Mouse (Mus musculus): ENCODE results near the gene Nkpd1. TPM values are rescaled to one million over a fixed set of nuclear protein-coding genes. Genes with fewer than 3 reads are reported as not detected.
A peak's percentile ranks its signal among the peaks of the same experiment; 100 is the strongest.

Nkpd1 gene
- polyA plus RNA-seq, 1 experiment from 2014 or later = 0.36 TPM

GRCm38 (mm10) chr7:19531077-19531476, 13.4 kb downstream of the Nkpd1 start:
- WGBS = 81% methylated on average over 10 of the region's 10 CpGs
- Histone ChIP-seq H3K9me3 (replicated peaks; ENCODE audit: control insufficient read depth, low read length) (no peaks in the 10 kb centered on the region), H3K4me1 (ENCODE audit: control insufficient read depth, insufficient read depth, low read length) (no peaks in the 10 kb centered on the region), H3K36me3 (ENCODE audit: control insufficient read depth, insufficient read depth, low read length) (peaks cover 70% of the 10 kb centered on the region), H3K9ac (ENCODE audit: low read length) (no peak overlapping the region), H3K27ac (ENCODE audit: low read depth, low read length) (no peak overlapping the region), H3K4me3 (ENCODE audit: low read depth, low read length) (no peak overlapping the region), H3K4me2 (ENCODE audit: low read length) (no peak overlapping the region), H3K27me3 (replicated peaks; ENCODE audit: control insufficient read depth, insufficient read depth, low read length) (no peaks in the 10 kb centered on the region)
- DNase-seq (ENCODE audit: low spot score) = no peak
- ATAC-seq = no peak

- H3K27ac ChIP-seq (ENCODE audit: low read depth, low read length) = no peak overlapping the region
- 88% methylated on average over 14 of the region's 14 CpGs for WGBS
- no peak for ATAC-seq
- no peaks in the 10 kb centered on the region for H3K9me3 ChIP-seq (replicated peaks; ENCODE audit: control insufficient read depth, low read length)
- H3K27me3 ChIP-seq (replicated peaks; ENCODE audit: control insufficient read depth, insufficient read depth, low read length) = no peaks in the 10 kb centered on the region
- peaks cover 70% of the 10 kb centered on the region for H3K36me3 ChIP-seq (ENCODE audit: control insufficient read depth, insufficient read depth, low read length)
- DNase-seq (ENCODE audit: low spot score) = no peak
- no peak overlapping the region for H3K4me2 ChIP-seq (ENCODE audit: low read length)
- H3K4me1 ChIP-seq (ENCODE audit: control insufficient read depth, insufficient read depth, low read length) = no peaks in the 10 kb centered on the region
- no peak overlapping the region for H3K4me3 ChIP-seq (ENCODE audit: low read depth, low read length)
- H3K9ac ChIP-seq (ENCODE audit: low read length) = no peak overlapping the region
Measured at GRCm38 (mm10) chr7:19532240-19532639, 14.6 kb downstream of the Nkpd1 start.

- Histone ChIP-seq H3K4me2 (ENCODE audit: low read length) (no peak overlapping the region), H3K9me3 (replicated peaks; ENCODE audit: control insufficient read depth, low read length) (no peaks in the 10 kb centered on the region), H3K4me1 (ENCODE audit: control insufficient read depth, insufficient read depth, low read length) (no peaks in the 10 kb centered on the region), H3K36me3 (ENCODE audit: control insufficient read depth, insufficient read depth, low read length) (peaks cover 59% of the 10 kb centered on the region), H3K27me3 (replicated peaks; ENCODE audit: control insufficient read depth, insufficient read depth, low read length) (no peaks in the 10 kb centered on the region), H3K9ac (ENCODE audit: low read length) (no peak overlapping the region), H3K27ac (ENCODE audit: low read depth, low read length) (no peak overlapping the region), H3K4me3 (ENCODE audit: low read depth, low read length) (no peak overlapping the region)
- 95% methylated on average over 10 of the region's 10 CpGs for WGBS
- DNase-seq (ENCODE audit: low spot score) = no peak
- ATAC-seq = no peak
Measured at GRCm38 (mm10) chr7:19534676-19535075, 17.0 kb downstream of the Nkpd1 start.

GRCm38 (mm10) chr7:19540771-19541566, 23.3 kb downstream of the Nkpd1 start:
- WGBS = 78% methylated on average over 2 of the region's 2 CpGs
- no peaks in the 10 kb centered on the region for H3K36me3 ChIP-seq (ENCODE audit: control insufficient read depth, insufficient read depth, low read length)

GRCm38 (mm10) chr7:19541681-19542154, 24.1 kb downstream of the Nkpd1 start:
- H3K4me2 ChIP-seq (ENCODE audit: low read length) = no peak overlapping the region
- H3K36me3 ChIP-seq (ENCODE audit: control insufficient read depth, insufficient read depth, low read length) = no peaks in the 10 kb centered on the region
- peaks cover 16% of the 10 kb centered on the region for H3K4me1 ChIP-seq (ENCODE audit: control insufficient read depth, insufficient read depth, low read length)
- no peak; the same call in 1 of the 2 replicates for ATAC-seq
- no peak overlapping the region for H3K4me3 ChIP-seq (ENCODE audit: low read depth, low read length)
- WGBS = 54% methylated on average over 7 of the region's 7 CpGs
- no peak for DNase-seq (ENCODE audit: low spot score)
- no peaks in the 10 kb centered on the region for H3K9me3 ChIP-seq (replicated peaks; ENCODE audit: control insufficient read depth, low read length)
- no peaks in the 10 kb centered on the region for H3K27me3 ChIP-seq (replicated peaks; ENCODE audit: control insufficient read depth, insufficient read depth, low read length)
- peak overlapping the region; percentile 62; the same call in 1 of the 2 replicates for H3K27ac ChIP-seq (ENCODE audit: low read depth, low read length)
- H3K9ac ChIP-seq (ENCODE audit: low read length) = no peak overlapping the region

More at GRCm38 (mm10) chr7:19540771-19541566, 23.3 kb downstream of the Nkpd1 start:
- Histone ChIP-seq H3K4me3 (ENCODE audit: low read depth, low read length) (no peak overlapping the region), H3K27me3 (replicated peaks; ENCODE audit: control insufficient read depth, insufficient read depth, low read length) (no peaks in the 10 kb centered on the region), H3K27ac (ENCODE audit: low read depth, low read length) (peak overlapping the region; percentile 62; the same call in 1 of the 2 replicates), H3K9me3 (replicated peaks; ENCODE audit: control insufficient read depth, low read length) (no peaks in the 10 kb centered on the region), H3K4me1 (ENCODE audit: control insufficient read depth, insufficient read depth, low read length) (peaks cover 16% of the 10 kb centered on the region), H3K4me2 (ENCODE audit: low read length) (no peak overlapping the region), H3K9ac (ENCODE audit: low read length) (no peak overlapping the region)
- ATAC-seq = no peak
- no peak for DNase-seq (ENCODE audit: low spot score)

GRCm38 (mm10) chr7:19542155-19542691, 24.6 kb downstream of the Nkpd1 start:
- DNase-seq (ENCODE audit: low spot score) = peak; percentile 86
- H3K4me2 ChIP-seq (ENCODE audit: low read length) = no peak overlapping the region

GRCm38 (mm10) chr7:19543584-19543983, 25.9 kb downstream of the Nkpd1 start:
- Histone ChIP-seq H3K9me3 (replicated peaks; ENCODE audit: control insufficient read depth, low read length) (no peaks in the 10 kb centered on the region), H3K4me1 (ENCODE audit: control insufficient read depth, insufficient read depth, low read length) (peaks cover 16% of the 10 kb centered on the region), H3K27me3 (replicated peaks; ENCODE audit: control insufficient read depth, insufficient read depth, low read length) (no peaks in the 10 kb centered on the region), H3K9ac (ENCODE audit: low read length) (no peak overlapping the region), H3K4me2 (ENCODE audit: low read length) (no peak overlapping the region), H3K36me3 (ENCODE audit: control insufficient read depth, insufficient read depth, low read length) (no peaks in the 10 kb centered on the region), H3K27ac (ENCODE audit: low read depth, low read length) (no peak overlapping the region), H3K4me3 (ENCODE audit: low read depth, low read length) (no peak overlapping the region)
- ATAC-seq = no peak
- no peak for DNase-seq (ENCODE audit: low spot score)
- 57% methylated on average over 6 of the region's 6 CpGs for WGBS

More at GRCm38 (mm10) chr7:19542155-19542691, 24.6 kb downstream of the Nkpd1 start:
- H3K4me3 ChIP-seq (ENCODE audit: low read depth, low read length) = no peak overlapping the region
- H3K9me3 ChIP-seq (replicated peaks; ENCODE audit: control insufficient read depth, low read length) = no peaks in the 10 kb centered on the region
- no peaks in the 10 kb centered on the region for H3K27me3 ChIP-seq (replicated peaks; ENCODE audit: control insufficient read depth, insufficient read depth, low read length)
- WGBS = 45% methylated on average over 8 of the region's 8 CpGs
- peaks cover 16% of the 10 kb centered on the region for H3K4me1 ChIP-seq (ENCODE audit: control insufficient read depth, insufficient read depth, low read length)
- ATAC-seq = peak; percentile 92
- H3K36me3 ChIP-seq (ENCODE audit: control insufficient read depth, insufficient read depth, low read length) = no peaks in the 10 kb centered on the region
- H3K9ac ChIP-seq (ENCODE audit: low read length) = no peak overlapping the region
- H3K27ac ChIP-seq (ENCODE audit: low read depth, low read length) = peak overlapping the region; percentile 62

- Histone ChIP-seq H3K27ac (ENCODE audit: low read depth, low read length) (no peak overlapping the region), H3K9ac (ENCODE audit: low read length) (no peak overlapping the region), H3K36me3 (ENCODE audit: control insufficient read depth, insufficient read depth, low read length) (no peaks in the 10 kb centered on the region), H3K4me3 (ENCODE audit: low read depth, low read length) (no peak overlapping the region), H3K9me3 (replicated peaks; ENCODE audit: control insufficient read depth, low read length) (no peaks in the 10 kb centered on the region), H3K27me3 (replicated peaks; ENCODE audit: control insufficient read depth, insufficient read depth, low read length) (no peaks in the 10 kb centered on the region), H3K4me2 (ENCODE audit: low read length) (no peak overlapping the region), H3K4me1 (ENCODE audit: control insufficient read depth, insufficient read depth, low read length) (peaks cover 16% of the 10 kb centered on the region)
- 61% methylated on average over 3 of the region's 3 CpGs for WGBS
- DNase-seq (ENCODE audit: low spot score) = no peak
- ATAC-seq = no peak
Measured at GRCm38 (mm10) chr7:19546007-19546406, 28.4 kb downstream of the Nkpd1 start.

All from forebrain, embryonic 14.5 days (tissue).